Mouse (Mus musculus) embryonic facial prominence, embryonic 12.5 days (tissue): ENCODE measurements around the gene Ccdc116. TPM values are rescaled to one million over a fixed set of nuclear protein-coding genes. Genes with fewer than 3 reads are reported as not detected.
A peak's percentile ranks its signal among the peaks of the same experiment; 100 is the strongest.

Experiments used
- ATAC-seq: fragments of 200-750 bp; cut with Nextera tagmentation; 2 replicates; pipeline ENCODE4 v1.8.0; 2017; ENCODE audit not compliant: insufficient number of reproducible peaks, insufficient read depth, low FRiP score, low TSS enrichment
- H3K27ac ChIP-seq: fragments of 300-500 bp; sonication (generic); 2 replicates; pipeline ENCODE4 v1.5.1; 2016; ENCODE audit warnings: mild to moderate bottlenecking
- H3K27me3 ChIP-seq: fragments of 300-500 bp; sonication (generic); 2 replicates; pipeline ENCODE4 v1.6.1; 2016; ENCODE audit warnings: mild to moderate bottlenecking, moderate library complexity
- H3K36me3 ChIP-seq: fragments of 300-500 bp; sonication (generic); 2 replicates; pipeline ENCODE4 v1.6.1; 2016; ENCODE audit warnings: mild to moderate bottlenecking
- H3K4me1 ChIP-seq: fragments of 300-500 bp; sonication (generic); 2 replicates; pipeline ENCODE4 v1.6.1; 2016
- H3K4me2 ChIP-seq: fragments of 300-500 bp; sonication (generic); replicated peaks from 2 replicates; pipeline ENCODE4 v1.6.1; 2016; ENCODE audit warnings: mild to moderate bottlenecking, moderate library complexity
- H3K4me3 ChIP-seq: fragments of 300-500 bp; sonication (generic); 2 replicates; pipeline ENCODE4 v1.5.1; 2016; ENCODE audit warnings: mild to moderate bottlenecking
- H3K9ac ChIP-seq: fragments of 300-500 bp; sonication (generic); 2 replicates; pipeline ENCODE4 v1.6.1; 2016; ENCODE audit warnings: mild to moderate bottlenecking, moderate library complexity
- H3K9me3 ChIP-seq: fragments of 300-500 bp; sonication (generic); 2 replicates; pipeline ENCODE4 v1.6.1; 2016; ENCODE audit warnings: mild to moderate bottlenecking, moderate library complexity
- WGBS: fragments of 180-500 bp; shearing (Covaris S2); methylation state at CpG from one replicate; pipeline ENCODE4 v1.1.7; 2016; 5-methylcytosine and 5-hydroxymethylcytosine counted together
- microRNA counts: library from miRNA; unstranded; fragments of <30 nt; microRNA quantifications from one replicate; lab custom pipeline; 2017
- microRNA-seq: library from miRNA; unstranded; fragments of <30 nt; microRNA quantifications from one replicate; pipeline ENCODE4, GENCODE M21; 2017
- polyA plus RNA-seq: library from polyadenylated mRNA; unstranded; fragments of >200 nt; fragmentation: Nextera tagmentation; extraction: Ambion mirVana; gene quantifications from 2 replicates; pipeline ENCODE4 v1.2.1, GENCODE M21; 2016

Gene Ccdc116
- polyA plus RNA-seq, 1 experiment from 2014 or later = 0.61 TPM

DNA sequence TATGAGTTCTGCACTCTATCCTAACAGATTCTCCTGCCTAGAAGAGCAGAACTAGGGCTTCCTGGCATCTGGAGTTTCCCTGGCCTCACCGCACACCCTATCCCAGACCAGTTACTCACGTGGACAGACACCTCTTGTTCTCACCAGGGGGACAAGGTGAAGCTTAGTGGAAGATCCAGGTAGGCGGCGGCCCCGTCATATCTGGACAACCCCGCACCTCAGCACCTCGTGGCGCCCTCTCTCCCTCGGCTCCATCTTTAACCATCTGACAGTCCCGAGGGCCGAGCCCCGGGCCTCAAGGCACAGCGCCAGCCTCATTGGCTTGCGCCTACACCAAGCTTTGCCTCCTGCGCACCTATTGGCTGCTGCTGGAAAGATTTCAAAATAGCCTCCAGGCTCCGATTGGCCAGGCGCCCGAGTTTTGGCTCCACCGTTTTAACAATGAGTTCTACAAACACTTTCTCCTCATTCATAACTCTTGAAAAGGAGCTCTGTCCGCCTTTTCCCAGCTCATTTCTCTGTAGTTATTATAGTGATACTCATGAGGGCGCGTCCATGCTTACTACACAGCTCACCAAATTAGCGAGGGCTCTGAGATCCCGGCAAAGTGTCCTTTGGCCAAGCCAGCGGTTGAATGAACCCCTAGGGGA, 22.0 kb downstream of the Ccdc116 start, which contains the start of gene 2610318N02Rik:
Gene 2610318N02Rik (minus strand): TSS at position 297 of the 650 bp plus-strand sequence.
- peak within 1 kb of the TSS; percentile 70 for H3K9ac ChIP-seq
- H3K4me1 ChIP-seq = peaks cover 26% of the 10 kb centered on the region
- H3K27ac ChIP-seq = peak within 1 kb of the TSS; percentile 78
- H3K27me3 ChIP-seq = no peaks in the 10 kb centered on the region
- peak within 1 kb of the TSS; percentile 78 for H3K4me2 ChIP-seq
- peak; percentile 90 for ATAC-seq
- no peaks in the 10 kb centered on the region for H3K9me3 ChIP-seq
- peaks cover 29% of the 10 kb centered on the region for H3K36me3 ChIP-seq
- peak within 1 kb of the TSS; percentile 58 for H3K4me3 ChIP-seq
- under 1% methylated on average over 25 of the region's 25 CpGs for WGBS

DNA sequence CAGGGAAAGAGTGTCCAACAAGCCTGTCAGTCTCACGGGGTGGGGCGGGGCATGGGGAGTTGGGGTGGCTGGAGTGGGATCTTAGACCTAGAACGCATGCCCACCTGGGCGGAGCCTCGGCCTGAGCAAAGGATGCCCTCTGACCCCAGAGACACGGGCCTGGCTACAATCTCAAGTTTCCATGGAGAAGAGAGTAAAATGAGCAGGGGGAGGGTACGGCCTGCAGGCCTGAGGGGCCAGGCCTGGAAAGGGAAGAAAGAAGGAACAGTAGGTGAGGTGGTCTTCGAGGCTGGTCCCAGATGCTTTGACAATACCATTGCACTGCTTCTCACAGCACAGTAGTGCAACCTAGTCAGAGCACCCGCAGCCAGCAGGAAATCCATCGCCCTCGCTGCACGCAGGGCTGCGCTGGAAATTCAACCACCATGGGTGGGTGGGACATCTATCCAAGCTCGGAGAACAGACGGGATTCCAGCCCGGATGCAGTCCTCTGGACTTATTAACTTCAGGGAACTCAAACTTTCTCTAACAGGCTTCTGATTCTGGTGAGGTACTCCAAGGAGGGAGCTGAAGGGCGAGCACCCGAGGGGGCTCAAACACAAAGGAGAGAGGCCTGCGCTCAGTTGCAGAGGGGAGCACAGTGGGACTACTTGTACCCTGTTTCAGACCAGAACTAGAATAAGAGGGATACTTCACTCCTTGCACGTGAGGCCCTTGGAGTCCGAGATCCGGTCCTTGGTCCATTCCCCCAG, 22.7 kb downstream of the Ccdc116 start:
- Histone ChIP-seq H3K27me3 (no peaks in the 10 kb centered on the region), H3K4me1 (peaks cover 26% of the 10 kb centered on the region), H3K4me2 (peak overlapping the region; percentile 78), H3K36me3 (peaks cover 32% of the 10 kb centered on the region), H3K4me3 (peak overlapping the region; percentile 58), H3K9ac (peak overlapping the region; percentile 70), H3K27ac (peak overlapping the region; percentile 74), H3K9me3 (no peaks in the 10 kb centered on the region)
- 2% methylated on average over 22 of the region's 22 CpGs for WGBS
- ATAC-seq = peak; percentile 37; the same call in 1 of the 2 replicates

DNA sequence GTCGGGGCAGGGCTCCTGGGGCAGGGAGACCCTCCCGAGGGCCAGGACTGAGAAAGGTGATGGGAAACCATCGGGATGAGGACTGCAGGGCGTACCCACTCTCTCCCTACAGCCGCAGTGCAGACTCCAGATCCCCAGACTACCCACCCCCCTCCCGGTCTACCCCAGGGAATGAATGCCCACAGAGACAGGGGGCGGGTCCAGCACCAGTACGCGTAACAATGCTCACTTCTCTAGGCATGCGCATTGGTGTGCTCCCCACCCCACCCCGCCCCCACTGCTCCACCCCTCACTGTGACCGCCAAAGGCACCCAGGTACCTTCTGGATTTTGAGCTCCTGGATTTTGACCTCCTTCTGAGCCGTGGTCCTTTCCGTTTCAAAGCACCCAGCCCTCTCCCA, 25.5 kb downstream of the Ccdc116 start:
- H3K27ac ChIP-seq = no peak overlapping the region
- no peaks in the 10 kb centered on the region for H3K9me3 ChIP-seq
- no peak overlapping the region for H3K4me3 ChIP-seq
- H3K27me3 ChIP-seq = no peaks in the 10 kb centered on the region
- peaks cover 50% of the 10 kb centered on the region for H3K36me3 ChIP-seq
- no peak overlapping the region for H3K4me2 ChIP-seq
- no peak overlapping the region for H3K9ac ChIP-seq
- ATAC-seq = no peak
- WGBS = 66% methylated on average over 14 of the region's 14 CpGs
- peaks cover 26% of the 10 kb centered on the region for H3K4me1 ChIP-seq

DNA sequence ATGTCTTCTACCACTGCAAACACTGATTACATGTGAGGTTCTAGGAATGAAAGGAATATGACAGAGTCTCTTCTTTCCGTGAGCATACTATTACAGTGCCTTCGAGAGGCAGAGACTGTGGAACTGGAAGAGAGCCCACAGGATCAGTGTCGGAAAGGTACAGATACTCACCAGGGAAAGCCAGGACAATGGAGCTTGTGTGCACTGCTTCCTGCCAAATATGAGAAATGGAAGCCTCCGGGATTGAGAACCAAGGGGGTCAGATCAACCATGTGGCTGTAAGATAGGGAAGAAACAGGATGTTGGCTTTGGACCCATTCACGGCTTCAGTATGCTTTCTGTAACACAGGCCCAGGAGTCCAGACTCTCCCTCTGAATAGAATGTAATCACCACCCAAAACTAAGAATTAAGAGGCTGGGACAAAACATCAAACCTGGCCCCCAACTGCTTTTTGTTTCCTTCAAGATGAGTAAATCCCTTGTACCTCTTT, 29.7 kb downstream of the Ccdc116 start:
- Histone ChIP-seq H3K9me3 (no peaks in the 10 kb centered on the region), H3K27ac (no peak overlapping the region), H3K4me2 (no peak overlapping the region), H3K4me3 (no peak overlapping the region), H3K9ac (no peak overlapping the region), H3K27me3 (no peaks in the 10 kb centered on the region), H3K36me3 (peaks cover 69% of the 10 kb centered on the region), H3K4me1 (peaks cover 8% of the 10 kb centered on the region; the same call in 1 of the 2 replicates)
- 86% methylated on average over 5 of the region's 5 CpGs for WGBS
- no peak for ATAC-seq

DNA sequence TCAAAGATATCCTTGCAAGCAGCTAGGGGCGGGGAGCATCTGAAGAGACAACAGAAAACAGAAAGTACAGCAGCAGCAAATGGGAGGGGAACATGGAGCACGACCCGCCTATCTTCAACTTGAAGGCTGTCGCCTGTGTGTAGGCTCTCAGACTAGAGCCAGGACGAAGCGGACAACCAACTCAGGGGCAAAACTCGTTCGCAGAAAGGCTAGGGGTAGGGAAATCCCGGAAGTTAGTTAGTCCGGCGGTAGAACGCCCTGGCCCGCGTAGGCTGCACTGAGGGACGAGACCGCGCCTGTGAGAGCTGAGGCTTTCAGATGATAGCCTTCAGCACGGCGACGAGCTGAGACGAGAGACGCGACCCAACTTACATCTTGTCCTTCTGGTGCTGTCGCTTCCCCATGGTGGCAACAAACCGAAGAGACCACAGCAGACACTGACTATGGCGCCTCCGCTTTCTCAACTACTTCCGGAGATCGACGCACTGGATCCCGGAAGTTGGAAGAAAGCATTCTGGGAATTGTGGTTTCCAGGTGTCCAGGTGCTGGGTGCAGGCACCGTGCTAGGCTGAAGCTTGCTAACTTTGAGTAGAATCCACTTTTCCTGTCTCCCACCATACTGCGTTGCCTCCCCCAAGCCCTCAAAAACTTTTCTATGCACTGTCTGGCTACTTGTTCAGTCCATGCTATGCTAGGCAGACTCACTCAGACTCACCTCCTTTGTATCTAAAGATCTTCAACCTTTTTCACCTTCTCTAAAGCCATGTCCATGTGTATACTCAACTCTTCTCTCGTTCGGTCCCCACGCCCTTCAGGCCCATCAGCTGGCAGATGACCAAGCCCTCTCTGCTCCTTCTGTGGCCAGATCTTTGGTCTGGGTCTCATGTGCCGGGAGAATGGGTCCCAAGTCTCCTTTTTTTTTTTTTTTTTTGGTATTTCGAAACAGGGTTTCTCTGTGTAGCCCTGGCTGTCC, 36.0 kb downstream of the Ccdc116 start, which contains the start of gene Ppil2:
Gene Ppil2 (minus strand): TSS at position 487 of the 973 bp plus-strand sequence.
- no peaks in the 10 kb centered on the region for H3K9me3 ChIP-seq
- H3K9ac ChIP-seq = peak within 1 kb of the TSS; percentile 64
- peaks cover 42% of the 10 kb centered on the region for H3K36me3 ChIP-seq
- peak within 1 kb of the TSS; percentile 87 for H3K4me3 ChIP-seq
- H3K27me3 ChIP-seq = no peaks in the 10 kb centered on the region
- peaks cover 9% of the 10 kb centered on the region for H3K4me1 ChIP-seq
- 10% methylated on average over 38 of the region's 38 CpGs for WGBS
- peak within 1 kb of the TSS; percentile 61; the same call in 1 of the 2 replicates for H3K27ac ChIP-seq
- peak within 1 kb of the TSS; percentile 74 for H3K4me2 ChIP-seq
- peak; percentile 78 for ATAC-seq

DNA sequence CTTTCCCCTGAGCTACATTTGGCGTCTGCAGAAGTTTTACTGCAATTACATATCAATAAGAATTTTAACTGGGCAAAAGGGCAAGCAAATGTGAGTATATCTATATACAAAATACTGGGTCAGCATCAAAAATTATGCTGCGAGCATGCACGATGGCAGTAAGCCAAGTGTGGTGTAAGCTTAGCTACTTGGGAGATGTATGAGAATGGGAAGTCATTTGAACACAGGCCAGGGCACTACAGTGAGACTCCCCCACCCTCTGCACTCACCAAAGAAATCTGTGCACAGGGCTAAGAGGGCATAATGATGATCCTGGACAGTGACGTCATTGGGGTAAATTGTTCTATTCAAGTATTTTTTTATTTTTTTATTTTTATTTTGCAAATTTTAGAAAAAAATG, 42.4 kb downstream of the Ccdc116 start:
- WGBS = 91% methylated on average over 4 of the region's 4 CpGs
- no peak overlapping the region for H3K4me2 ChIP-seq
- peaks cover 9% of the 10 kb centered on the region for H3K4me1 ChIP-seq
- peaks cover 75% of the 10 kb centered on the region for H3K36me3 ChIP-seq
- ATAC-seq = no peak
- H3K27me3 ChIP-seq = no peaks in the 10 kb centered on the region
- no peak overlapping the region for H3K27ac ChIP-seq
- no peaks in the 10 kb centered on the region for H3K9me3 ChIP-seq
- H3K9ac ChIP-seq = no peak overlapping the region
- H3K4me3 ChIP-seq = no peak overlapping the region

DNA sequence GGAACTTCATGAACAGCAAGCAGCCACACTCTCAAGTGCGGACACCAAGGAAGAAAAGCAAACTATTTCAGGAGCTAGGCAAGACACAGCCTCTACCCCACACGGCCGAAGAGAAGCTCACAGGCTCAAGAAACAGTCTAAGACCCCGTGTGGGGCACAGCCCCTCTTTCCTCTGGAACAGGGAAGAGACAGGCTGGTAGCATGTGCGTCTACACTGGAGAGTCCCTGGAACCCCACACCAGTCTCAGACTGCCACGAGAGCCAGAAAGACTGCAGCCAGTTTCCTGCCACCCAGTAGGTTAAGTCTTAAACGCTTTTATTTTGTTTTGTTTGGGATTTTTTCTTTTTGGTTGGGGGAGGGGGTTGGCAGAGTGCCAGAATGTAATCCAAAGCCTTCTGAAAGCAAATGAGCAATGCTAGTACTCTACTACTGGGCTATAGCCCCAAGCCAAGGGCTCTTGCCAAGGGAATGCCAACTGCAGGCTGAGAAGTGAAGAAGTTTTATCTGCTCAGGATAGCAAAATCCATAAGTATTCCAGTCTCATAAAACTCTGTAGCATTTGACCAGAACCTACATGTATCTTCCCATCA, 44.3 kb downstream of the Ccdc116 start:
- no peak for ATAC-seq
- H3K9ac ChIP-seq = no peak overlapping the region
- H3K9me3 ChIP-seq = no peaks in the 10 kb centered on the region
- H3K27ac ChIP-seq = 0 out of 2 replicates have a peak overlapping the region, but pooled peaks have one; percentile 37
- no peaks in the 10 kb centered on the region for H3K27me3 ChIP-seq
- peaks cover 84% of the 10 kb centered on the region for H3K36me3 ChIP-seq
- H3K4me1 ChIP-seq = peaks cover 8% of the 10 kb centered on the region
- no peak overlapping the region for H3K4me2 ChIP-seq
- WGBS = 63% methylated on average over 7 of the region's 7 CpGs
- no peak overlapping the region for H3K4me3 ChIP-seq

DNA sequence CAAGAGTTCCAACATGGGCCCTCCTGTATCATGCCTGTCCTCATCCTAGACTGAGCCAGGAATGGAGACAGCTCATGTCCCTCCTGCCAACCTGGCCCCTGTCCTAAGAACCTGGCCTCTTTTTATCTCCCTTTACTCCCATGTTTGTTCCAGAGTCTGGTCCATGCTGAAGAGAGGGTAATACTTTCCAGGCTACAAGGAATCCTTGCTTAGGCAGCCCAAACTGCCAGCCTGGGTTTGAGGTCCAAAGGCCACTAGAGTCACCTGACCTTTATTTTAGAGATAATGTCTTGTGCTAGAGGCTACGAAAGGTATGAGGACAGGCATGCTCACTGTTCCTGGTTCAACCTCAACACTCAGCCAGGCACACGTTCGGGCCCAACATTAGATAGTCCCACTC, 50.1 kb downstream of the Ccdc116 start:
- no peak for ATAC-seq
- no peaks in the 10 kb centered on the region for H3K4me1 ChIP-seq
- H3K27me3 ChIP-seq = no peaks in the 10 kb centered on the region
- no peak overlapping the region for H3K9ac ChIP-seq
- H3K4me3 ChIP-seq = no peak overlapping the region
- H3K9me3 ChIP-seq = no peaks in the 10 kb centered on the region
- no peak overlapping the region for H3K4me2 ChIP-seq
- no peak overlapping the region for H3K27ac ChIP-seq
- 93% methylated on average over 3 of the region's 3 CpGs for WGBS
- H3K36me3 ChIP-seq = peaks cover 88% of the 10 kb centered on the region

MicroRNAs encoded within 50 kb of the gene (microRNA counts, 519-probe panel; counts per million panel counts)
- microRNA mmu-miR-130b (lab: Ali Mortazavi, UCI) (5,699 counts per million, percentile 92 among the panel's probes with 10 or more counts), microRNA mmu-miR-301b (lab: Ali Mortazavi, UCI) (4,596 counts per million, percentile 83 among the panel's probes with 10 or more counts)

Small RNAs within 50 kb of the gene (microRNA-seq; reads per million reads assigned to microRNA genes)
- 8,955 reads per million, percentile 94 among the genes with 10 or more reads in this experiment for gene Mir130b
- 201 reads per million, percentile 62 among the genes with 10 or more reads in this experiment for gene Mir301b

Other genes starting within 250 kb of the Ccdc116 start
- gene Mapk1, start 163.8 kb downstream of the Ccdc116 start, polyA plus RNA-seq = 142 and 146 TPM in 2 replicates
- 80.4 and 84.0 TPM in 2 replicates for gene Ypel1, start 77.5 kb downstream of the Ccdc116 start, polyA plus RNA-seq
- gene Ppil2, start 36.0 kb downstream of the Ccdc116 start, polyA plus RNA-seq = 150 and 168 TPM in 2 replicates
- gene 2610318N02Rik, start 22.1 kb downstream of the Ccdc116 start, polyA plus RNA-seq = 81.0 and 85.5 TPM in 2 replicates
- 64.2 and 70.0 TPM in 2 replicates for gene Sdf2l1, start 14.8 kb downstream of the Ccdc116 start, polyA plus RNA-seq
- 8.9 and 9.4 TPM in 2 replicates for gene Ydjc, start 2.6 kb downstream of the Ccdc116 start, polyA plus RNA-seq
- gene Ube2l3, start 55.4 kb upstream of the Ccdc116 start, polyA plus RNA-seq = 339 and 358 TPM in 2 replicates
- 0.46 and 0.52 TPM in 2 replicates for gene Rimbp3, start 61.4 kb upstream of the Ccdc116 start, polyA plus RNA-seq
- 10.6 and 12.7 TPM in 2 replicates for gene Hic2, start 86.3 kb upstream of the Ccdc116 start, polyA plus RNA-seq
- gene Tmem191c, start 128.8 kb upstream of the Ccdc116 start, polyA plus RNA-seq = 15.0 TPM in 2 replicates
- 0.39 and 0.51 TPM in 2 replicates for gene Serpind1, start 184.1 kb upstream of the Ccdc116 start, polyA plus RNA-seq